Mouse (Mus musculus) layer of hippocampus, adult 18-20 months (tissue): ENCODE measurements around the gene Scgb1c1. TPM values are rescaled to one million over a fixed set of nuclear protein-coding genes. Genes with fewer than 3 reads are reported as not detected.

Source experiments
- DNase-seq, 2 experiments: peaks; one replicate each; pipeline ENCODE4 v3.0.0; 2022; ENCODE audit warnings: low spot score in 2 of 2
- long read RNA-seq: library from polyadenylated mRNA; stranded (forward); transcript quantifications from one replicate; pipeline ENCODE4 v2.0.0, GENCODE M21; 2021
- total RNA-seq, 2 experiments: library from RNA; stranded (reverse); gene quantifications; 2 replicates each; pipeline ENCODE4 v1.2.3; 2021

The Scgb1c1 gene
- not detected for total RNA-seq
- long read RNA-seq = 0 reads

DNA sequence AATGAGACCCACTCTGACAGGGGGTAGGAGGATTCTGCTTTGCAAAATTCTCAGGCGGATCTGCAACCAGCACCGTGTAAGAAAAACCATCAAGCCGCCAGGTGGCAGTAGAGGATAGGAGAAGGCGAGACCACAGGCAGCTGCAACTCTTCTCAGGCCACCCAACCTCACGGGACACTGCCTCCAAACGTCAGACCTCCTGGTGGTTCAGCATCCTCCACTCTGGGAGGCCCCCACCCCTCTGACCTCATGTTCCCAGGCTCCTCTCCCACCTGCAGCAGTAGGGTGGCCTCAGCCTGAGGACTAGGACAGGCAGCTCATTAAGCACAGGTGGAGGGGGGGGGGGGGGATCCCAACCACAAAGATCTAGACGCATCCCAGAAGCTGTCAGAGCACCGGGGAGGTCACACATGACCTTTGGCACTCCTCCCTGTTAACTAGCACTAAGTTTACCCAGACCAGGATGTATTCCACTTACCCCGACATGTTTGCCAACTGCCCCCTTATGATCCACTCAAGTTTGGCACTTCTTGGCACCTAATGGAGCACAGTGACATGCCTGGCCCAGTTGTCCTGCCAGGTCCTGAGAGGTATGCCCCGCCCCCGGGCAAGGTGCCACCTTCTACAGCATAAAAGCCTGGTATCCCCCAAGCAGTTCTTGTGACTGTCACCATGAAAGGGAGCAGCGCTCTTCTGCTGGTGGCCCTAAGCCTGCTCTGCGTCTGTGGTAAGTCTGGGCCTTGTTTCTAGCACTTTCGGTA, at the start of gene Scgb1c1:
Gene Scgb1c1 (plus strand): TSS at position 643 of the 761 bp plus-strand sequence.
- peak; percentile 77 to 92 for DNase-seq

DNA sequence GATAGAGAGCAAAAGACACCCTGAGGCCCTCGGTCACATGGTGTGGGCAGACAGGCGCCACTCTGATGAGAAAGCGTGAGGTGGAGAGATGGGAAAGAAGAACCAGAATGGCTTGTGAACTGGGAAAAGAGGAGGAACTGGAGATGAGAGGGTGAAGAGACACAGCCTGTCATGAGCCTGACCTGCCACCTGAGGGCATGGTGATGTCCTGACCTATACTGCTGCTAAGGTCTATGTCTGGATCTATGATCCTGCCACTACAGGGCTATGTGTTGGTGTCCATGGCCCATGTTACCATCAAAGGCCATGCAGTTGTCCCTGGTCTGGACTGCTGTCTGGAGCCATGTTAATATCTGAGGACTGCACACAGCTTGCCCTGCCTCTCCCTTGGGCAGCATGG, 47.7 kb upstream of the Scgb1c1 start:
- no peak for DNase-seq

DNA sequence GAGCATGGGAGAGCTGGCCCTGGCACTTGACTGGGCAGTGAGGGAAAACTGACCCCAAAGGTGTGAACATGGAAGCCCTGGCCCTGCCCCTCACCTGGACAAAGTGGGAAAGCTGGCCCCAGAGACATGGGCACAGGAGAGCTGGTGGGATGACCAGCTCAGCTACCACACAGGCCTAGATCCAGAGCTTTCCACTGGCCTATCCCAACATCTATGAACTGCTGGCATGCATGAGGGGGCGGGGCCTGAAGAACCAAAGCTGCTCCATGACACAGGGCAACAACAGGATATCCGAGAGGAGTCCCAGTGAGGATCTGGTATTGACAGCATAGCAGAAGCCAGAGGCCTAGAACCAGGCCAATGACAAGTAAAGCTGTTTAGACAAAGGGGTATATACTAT, 47.1 kb upstream of the Scgb1c1 start:
- DNase-seq = no peak

DNA sequence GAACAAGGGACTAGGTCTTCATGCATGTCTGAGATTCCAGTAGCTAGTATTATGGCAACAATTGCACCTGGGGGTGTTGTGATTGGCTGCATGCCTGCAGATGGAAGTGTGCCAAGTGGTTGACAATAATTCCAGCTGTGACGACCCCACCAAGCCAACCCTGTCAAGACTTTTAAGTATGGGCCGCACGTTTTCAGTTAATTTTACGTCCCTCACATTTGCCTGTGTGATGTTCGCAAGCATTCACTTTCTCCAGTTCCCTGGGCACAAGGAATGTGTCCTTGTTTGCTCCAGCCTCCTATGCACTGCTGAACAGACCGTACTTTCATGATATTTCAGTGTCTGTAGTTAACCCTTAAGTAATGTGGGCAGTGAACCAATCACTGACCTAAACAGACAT, 42.7 kb upstream of the Scgb1c1 start:
- DNase-seq = no peak

DNA sequence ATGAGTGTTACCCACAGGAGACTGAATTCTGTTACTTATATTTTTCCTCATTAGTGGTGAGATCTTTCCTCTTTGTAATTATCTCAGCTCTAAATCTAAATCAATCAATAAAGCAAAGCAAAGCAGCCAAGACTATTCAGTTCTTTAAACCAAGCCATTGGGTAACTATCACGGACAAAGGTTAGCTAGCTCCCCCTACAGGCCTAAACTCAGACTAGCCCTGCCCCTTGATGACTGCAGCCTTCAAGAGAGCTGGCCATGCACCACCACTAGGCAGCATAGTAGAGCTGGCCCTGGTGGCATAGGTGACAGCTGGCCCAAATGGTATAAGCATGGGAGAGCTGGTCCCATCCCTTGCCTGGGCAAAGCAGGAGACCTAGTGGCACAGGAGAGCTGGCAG, 39.6 kb upstream of the Scgb1c1 start:
- peak in 1 of 2 experiments; percentile 79 for DNase-seq

DNA sequence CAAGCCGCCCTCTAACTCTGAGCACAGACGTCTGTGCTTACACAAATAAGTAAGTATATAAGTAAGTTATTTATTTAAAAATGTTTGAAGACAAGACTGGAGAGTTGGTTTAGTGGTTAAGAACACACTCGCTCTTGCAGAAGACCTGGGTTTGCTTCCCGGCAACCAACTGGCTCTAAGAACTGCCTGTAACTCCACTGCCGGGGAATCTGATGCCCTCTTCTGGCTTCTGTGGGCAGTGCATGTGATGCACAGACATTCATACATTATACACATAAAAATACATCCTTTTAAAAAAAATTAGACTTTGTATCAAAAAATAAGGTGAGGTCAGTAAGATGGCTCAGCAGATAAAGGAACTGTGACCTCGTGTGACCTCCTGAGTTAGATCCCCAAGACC, 34.9 kb upstream of the Scgb1c1 start:
- no peak for DNase-seq

DNA sequence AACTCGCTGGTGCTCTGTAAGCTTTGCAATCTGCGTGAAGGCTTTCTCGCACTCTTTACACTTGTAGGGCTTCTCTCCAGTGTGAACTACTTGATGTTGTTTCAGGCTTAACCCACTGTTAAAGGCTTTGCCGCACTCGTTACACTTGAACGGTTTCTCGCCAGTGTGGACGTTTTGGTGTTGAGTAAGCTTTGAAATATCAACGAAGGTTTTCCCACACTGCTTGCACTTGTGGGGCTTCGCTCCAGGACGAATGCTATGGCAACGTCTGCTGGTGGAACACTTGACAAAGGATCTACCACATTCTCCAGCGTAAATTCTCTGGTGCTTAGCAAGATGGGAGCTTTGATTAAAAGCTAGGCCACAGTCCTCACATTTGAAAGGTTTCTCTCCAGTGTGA, 33.6 kb upstream of the Scgb1c1 start:
- DNase-seq = peak in 1 of 2 experiments; percentile 57

DNA sequence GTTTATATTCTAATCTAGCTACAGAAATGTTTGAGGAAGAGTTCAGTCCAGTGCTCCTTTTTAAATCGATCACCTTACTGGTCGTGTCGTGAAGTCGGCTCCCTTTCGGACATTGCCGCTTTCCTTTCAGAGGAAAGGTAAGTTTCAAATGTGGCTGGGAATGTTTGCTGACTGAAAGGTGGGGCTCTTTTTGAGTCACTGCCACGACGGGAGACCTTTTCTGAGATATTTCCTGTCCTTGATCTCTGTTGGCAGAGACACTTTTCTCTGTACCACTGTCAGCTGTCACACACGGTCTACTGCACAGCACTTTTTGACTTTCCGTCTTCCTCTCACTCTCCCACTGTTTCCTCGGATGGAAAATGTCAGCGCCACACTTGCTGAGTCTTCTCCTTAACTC, 32.5 kb upstream of the Scgb1c1 start:
- no peak for DNase-seq

DNA sequence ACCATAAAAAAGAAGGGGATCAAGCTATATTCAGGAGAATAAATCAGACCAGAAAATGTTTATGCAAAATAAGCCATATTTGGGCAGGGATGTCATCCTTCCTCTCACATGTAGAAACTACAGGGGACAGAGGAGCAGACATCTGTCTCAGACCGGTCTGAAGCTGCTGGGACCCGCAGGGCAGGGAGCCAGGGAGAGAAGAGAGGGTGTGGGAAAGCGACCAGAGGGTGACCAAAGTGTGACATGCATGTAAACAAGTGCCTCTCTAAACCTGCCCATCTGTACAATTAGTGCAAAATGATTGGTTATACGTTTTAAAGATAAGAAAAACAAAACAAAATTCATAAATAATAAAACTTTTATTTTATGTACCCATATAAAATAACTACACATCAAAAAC, 25.2 kb upstream of the Scgb1c1 start:
- no peak for DNase-seq

DNA sequence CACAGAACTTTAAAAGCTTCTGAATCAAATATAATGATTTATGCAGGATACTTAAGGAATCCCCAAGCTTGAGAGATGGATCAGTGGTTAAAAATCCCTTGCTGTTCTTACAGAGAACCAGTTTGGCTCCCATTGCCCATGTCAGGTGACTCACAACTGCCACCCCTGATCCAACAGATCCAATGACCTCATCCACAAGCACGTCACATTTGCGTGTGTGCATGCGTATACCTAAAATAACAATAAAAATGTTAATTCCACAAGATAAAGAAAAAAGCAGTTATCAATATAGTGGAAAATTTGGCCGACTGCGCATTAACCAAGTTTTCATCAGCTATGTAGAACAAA, 24.1 kb upstream of the Scgb1c1 start:
- DNase-seq = no peak

DNA sequence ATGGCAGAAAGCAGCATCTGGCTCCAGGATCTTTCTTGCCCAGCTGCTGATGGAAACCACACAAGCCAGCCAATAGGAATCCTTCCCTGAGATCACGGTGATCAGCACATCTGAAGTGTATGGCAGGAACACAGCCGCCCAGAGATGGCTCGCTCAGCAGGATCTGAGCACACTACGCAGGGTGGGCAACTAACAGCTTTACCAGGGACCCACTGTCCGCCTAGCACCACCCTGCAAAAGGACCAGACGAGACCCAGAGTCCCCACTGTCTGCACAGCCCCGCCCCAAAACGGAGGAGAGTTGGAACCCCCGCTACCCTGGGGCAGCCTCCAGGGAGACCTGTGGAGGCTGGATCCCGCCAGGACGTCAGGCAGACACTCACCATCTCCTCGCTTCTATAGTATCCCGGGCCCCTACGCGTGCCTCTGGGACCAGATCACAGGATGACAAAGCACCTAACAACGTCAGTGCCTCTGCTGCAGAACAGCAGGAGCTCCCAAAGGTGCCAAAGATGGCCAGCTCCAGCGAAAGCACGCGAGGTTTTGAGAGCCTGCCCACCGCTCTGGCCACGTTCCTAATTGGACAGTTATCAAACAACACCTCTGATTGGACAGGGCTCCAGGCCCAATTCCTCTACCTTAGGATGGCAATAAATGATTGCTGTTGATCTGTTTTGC, 23.6 kb upstream of the Scgb1c1 start, which contains the start of gene Zfp941:
Gene Zfp941 (minus strand): TSS at position 526 of the 677 bp plus-strand sequence.
- peak; percentile 54 to 57 for DNase-seq

DNA sequence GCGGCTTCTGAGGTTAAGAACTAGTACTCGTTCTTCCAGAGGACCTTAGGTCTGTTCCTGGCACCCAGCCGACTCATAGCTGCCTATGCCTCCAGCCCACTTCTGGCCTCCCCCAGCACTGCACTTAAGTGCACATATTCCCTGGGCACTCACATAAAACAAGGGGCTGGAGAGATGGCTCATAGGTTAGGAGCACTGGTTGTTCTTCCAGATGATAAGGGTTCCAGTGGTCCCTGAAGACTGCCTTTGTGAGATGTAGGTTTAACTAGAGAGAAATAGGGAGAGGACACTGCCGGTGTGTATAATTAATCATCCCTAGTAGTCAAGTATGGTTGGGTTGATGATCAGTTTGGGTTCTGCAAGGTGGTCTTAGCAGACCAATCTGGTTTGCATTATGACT, 22.6 kb upstream of the Scgb1c1 start:
- no peak for DNase-seq

DNA sequence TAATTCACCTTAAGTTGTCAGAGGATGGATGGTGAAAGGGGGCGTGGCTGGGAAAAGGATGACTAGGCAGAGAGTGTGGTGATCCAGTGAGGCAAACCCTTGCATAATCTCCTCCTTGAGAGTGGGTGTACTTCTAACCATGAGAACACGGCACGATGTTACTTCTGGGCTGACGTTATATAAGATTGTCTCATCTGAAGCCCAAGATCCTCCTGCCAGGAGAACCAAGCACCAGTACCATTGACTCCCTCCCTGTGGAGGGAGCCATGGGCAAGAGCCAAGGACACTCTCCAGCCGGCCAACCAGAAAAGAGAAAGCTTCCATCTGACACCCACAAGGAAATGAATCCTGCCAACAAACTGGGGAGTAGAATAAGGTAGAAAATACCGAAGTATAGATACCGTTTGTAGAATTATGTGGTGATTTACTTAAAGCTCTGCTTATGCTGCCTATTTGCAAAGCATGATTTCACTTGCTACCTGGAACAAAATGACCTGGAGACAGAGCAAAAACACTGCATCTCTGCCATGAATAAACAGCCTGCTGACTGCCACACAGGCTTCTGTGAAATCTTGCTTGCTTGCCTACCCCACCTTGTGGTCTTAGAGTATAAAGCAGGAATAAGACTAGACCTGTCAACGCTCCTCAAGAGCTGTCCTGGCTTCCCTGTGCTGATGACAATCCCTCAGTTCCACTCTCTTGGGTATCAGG, 17.0 kb upstream of the Scgb1c1 start:
- peak; percentile 59 to 84 for DNase-seq

DNA sequence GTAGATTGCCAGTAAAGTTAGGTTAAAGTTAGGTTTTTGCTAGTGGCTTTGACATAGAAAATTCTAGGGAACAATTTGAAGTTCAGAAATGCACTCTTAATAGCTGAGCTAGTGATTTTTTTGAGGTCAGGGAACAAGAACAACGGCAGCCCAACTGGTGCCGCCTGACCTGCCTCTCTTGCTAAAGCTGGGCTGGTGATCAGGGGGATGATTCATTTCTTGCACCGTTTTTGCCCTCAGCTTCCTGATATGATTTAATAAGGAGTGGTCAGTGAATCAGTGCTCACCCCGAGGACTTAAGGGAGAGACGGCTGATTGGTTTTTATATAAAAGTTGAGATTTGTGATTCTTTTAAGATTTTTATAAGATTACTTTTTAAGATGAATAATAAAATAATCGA, 13.9 kb upstream of the Scgb1c1 start:
- DNase-seq = no peak

DNA sequence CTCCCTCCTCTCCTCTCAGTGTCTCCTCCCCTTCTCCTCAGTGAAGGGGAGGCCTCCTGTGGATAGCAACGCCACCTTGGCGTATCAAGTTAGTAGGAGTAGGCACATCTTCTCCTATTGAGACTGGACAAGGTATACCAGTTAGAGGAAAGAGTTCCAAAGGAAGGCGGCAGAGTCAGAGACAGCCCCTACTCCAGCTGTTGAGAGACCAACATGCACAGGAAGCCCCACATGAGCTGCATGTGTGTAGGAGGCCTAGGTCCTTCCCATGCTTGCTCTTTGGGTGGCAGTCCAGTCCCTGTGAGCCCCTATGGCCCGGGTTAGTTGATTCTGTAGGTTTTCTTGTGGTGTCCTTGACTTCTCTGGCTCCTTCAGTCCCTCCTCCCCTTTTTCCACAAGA, 12.0 kb upstream of the Scgb1c1 start:
- no peak for DNase-seq

DNA sequence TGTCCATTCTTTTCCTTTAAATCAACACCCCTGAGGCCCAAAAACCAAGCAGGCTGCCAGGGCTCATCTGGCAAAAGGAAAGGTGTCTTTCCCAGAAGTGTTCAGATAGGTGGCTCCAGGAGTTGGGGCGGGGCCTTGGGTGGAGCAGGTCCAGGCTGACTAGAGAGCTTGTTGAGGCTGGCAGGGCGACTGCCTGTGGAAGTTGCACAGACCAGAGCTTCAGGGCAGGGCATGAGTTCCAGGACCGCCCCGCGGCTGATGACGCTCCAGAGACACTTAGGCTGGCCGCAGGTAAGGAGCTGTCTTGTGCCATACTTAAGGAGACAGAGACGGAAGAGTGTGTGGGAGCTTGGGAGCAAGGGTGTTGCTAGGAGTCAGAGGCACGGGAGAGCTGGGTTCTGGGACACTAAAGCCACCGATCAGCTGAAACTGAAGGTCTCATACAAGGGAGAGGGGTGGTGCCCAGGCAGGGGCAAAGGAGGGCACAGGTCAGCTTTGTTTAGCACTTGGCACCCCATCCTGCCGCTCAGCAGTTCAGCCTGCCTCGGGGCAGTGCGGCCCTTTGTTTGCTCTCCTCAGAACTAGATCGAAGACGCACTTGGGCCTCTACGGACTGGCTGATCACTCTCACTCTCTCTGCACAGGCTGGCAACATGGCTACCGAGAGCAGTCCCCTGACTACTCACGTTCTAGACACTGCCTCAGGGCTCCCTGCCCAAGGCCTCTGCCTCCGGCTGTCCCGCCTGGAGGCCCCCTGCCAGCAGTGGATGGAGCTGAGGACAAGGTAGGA, 10.2 kb upstream of the Scgb1c1 start, which contains the start of gene Urah:
Gene Urah (plus strand): TSS at position 51 of the 790 bp plus-strand sequence.
- no peak for DNase-seq

DNA sequence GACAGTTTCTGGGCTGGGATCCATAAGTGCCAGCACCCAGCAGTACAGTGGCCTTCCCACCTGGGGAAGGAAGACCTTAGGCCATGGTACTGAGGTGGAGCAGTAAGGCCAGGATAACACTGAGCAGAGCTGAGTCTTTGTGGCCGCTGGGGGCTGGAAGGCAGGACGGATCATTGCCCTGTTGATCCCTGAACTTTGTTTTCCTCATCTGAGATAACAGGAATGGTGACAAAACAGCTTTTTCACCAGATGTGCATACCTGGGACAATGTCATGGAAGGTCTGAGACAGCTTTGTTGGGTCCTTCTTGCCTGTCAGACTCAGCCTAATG, 9.6 kb upstream of the Scgb1c1 start:
- DNase-seq = no peak

DNA sequence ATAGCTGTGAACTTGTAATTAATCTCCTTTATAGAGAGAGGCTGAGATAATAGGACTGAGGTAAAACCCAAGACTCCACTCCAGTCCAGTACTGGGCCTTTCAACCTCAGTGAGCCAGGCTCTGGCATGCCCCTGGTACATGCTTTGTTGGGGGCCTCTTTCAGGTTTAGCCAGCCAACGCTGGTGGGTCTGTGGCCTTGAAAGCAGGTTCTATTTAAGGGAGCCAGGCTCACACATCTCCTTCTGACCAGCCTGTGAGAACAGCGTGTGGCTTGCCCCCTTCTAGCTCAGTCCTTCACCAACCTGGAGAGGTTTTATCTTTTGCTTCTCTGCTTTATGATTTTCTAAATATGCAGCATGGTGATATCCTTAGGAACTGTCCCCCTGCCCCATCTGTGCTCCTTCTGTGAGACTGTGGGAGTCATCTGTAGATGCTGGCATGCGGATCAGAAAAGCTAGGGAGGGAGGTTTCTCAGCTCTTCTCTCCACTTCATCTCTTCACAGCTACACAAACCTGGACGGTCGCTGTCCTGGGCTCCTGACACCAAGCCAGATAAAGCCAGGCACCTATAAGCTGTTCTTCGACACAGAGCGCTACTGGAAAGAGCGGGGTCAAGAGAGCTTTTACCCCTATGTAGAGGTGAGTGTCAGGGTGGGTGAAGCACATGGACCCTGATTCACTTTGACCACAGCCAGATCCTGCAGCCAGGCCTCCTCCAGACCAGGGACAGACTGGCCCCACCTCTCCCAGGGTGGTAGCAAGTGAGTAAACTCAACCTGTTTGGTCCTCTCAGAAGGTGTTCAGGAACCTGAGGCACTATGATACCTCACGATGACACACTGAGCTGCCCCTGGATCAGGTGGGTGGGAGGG, 8.9 kb upstream of the Scgb1c1 start:
- peak; percentile 62 to 81 for DNase-seq

DNA sequence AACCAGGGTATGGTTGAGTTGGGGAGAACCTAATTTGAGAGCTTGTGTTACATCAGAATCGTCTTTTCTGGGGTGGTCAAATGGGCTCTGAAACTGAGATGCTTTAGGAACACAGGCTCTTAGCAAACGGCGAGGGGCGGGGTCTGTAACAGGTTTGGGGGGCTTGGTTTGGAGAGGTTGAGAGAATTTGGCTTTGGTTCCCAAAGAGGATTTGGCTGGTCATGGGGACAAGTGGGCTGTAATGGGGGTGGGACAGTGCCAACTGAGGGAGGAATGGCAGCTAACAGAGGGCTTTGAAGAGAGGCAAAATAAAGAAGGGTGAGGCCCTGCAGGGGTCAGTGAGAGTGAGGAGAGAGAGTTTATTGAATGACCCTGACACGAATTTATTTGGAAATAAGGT, 5.8 kb upstream of the Scgb1c1 start:
- no peak for DNase-seq
